Mouse (Mus musculus): ENCODE data around the gene Dcaf12. TPM values are rescaled to one million over a fixed set of nuclear protein-coding genes. Genes with fewer than 3 reads are reported as not detected.

Gene Dcaf12
- polyA plus RNA-seq, 1 experiment = 21.1 TPM

DNA sequence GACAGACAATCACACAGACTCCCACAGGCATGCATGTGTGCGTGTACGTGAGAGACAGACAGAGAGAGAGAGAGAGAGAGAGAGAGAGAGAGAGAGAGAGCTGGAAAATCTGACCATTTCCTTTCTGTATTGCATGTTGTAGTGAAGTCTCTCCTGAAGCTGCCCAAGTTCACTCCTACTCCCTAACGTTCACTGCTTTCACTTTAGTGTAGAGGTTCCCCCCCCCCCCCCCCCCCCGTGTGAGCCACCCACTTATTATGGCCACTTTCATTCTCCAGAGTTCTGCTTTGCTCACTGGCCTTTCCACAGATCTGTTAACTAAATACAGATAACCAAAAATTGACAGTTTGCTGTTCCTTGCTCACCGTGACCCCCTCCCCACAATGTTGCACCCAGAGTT, 33.1 kb upstream of the Dcaf12 start:
- H3K36me3 ChIP-seq (replicated peaks; ENCODE audit: low read length) = peaks cover 12% of the 10 kb centered on the region
- H3K4me1 ChIP-seq = peaks cover 38% of the 10 kb centered on the region
- H3K9me3 ChIP-seq = no peaks in the 10 kb centered on the region
- peak overlapping the region; percentile 97 for H3K4me3 ChIP-seq (replicated peaks)
- TF ChIP-seq GATA1 (IDR thresholded peaks at IDR 0.05; ENCODE audit: borderline replicate concordance, low read length) (no peak), FLI1 (IDR thresholded peaks at IDR 0.05; ENCODE audit: low read length) (no peak)
- H3K27me3 ChIP-seq (replicated peaks) = no peaks in the 10 kb centered on the region

DNA sequence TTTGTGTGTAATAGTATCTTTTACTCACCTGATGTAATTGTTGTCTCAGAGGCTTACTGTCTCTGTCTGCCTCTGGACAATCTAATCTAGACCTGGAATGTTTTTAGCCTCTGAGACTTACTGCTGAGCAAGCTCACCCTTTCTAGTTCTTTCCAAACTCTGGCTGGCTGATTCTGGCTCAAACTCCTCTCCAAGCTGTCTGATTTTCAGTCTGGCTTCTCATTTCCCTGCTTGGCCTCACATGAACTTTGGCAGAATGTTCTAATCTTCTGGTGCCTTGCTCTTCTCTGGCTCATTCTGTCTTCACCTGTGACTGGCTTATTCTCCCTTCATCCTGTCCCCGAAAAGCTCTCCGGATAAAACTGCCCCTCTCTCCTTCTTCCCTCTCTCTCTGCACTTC, 31.3 kb upstream of the Dcaf12 start:
- H3K27me3 ChIP-seq (replicated peaks) = no peaks in the 10 kb centered on the region
- peaks cover 31% of the 10 kb centered on the region for H3K4me1 ChIP-seq
- peaks cover 2% of the 10 kb centered on the region for H3K36me3 ChIP-seq (replicated peaks; ENCODE audit: low read length)
- H3K4me3 ChIP-seq (replicated peaks) = no peak overlapping the region
- no peaks in the 10 kb centered on the region for H3K9me3 ChIP-seq
- no peak for TF ChIP-seq GATA1 (IDR thresholded peaks at IDR 0.05; ENCODE audit: borderline replicate concordance, low read length)
- no peak for TF ChIP-seq FLI1 (IDR thresholded peaks at IDR 0.05; ENCODE audit: low read length)

DNA sequence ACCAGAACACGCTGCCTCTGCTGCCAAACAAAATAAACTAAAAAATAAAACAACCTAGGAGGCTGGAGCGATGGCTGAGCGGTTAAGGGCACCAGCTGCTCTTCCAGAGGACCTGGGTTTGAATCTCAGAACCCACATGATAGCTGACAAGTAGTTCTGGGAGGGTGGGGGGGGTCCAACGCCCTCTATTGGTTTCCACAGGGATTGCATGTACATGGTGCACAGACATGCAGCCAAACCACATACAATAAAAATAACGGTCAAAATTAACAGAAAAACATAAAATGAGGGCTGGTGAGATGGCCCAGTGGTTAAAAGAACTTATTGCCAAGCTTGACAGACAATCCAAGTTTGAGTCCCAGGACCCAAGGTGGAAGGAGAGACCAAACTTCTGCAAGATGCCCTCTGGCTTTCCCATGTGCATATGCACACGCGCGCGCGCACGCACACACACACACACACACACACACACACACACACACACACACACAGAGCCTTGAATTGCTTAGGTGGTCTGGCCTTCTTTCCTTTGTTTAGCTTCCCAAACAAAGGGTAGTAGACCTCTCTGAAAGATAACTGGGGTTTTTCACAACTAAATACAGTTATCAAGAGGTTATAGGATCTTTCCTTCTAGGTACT, 26.3 kb upstream of the Dcaf12 start:
- H3K4me1 ChIP-seq = peaks cover 7% of the 10 kb centered on the region
- no peaks in the 10 kb centered on the region for H3K27me3 ChIP-seq (replicated peaks)
- H3K9me3 ChIP-seq = no peaks in the 10 kb centered on the region
- TF ChIP-seq GATA1 (IDR thresholded peaks at IDR 0.05; ENCODE audit: borderline replicate concordance, low read length) (no peak), FLI1 (IDR thresholded peaks at IDR 0.05; ENCODE audit: low read length) (no peak)
- H3K4me3 ChIP-seq (replicated peaks) = no peak overlapping the region
- no peaks in the 10 kb centered on the region for H3K36me3 ChIP-seq (replicated peaks; ENCODE audit: low read length)

DNA sequence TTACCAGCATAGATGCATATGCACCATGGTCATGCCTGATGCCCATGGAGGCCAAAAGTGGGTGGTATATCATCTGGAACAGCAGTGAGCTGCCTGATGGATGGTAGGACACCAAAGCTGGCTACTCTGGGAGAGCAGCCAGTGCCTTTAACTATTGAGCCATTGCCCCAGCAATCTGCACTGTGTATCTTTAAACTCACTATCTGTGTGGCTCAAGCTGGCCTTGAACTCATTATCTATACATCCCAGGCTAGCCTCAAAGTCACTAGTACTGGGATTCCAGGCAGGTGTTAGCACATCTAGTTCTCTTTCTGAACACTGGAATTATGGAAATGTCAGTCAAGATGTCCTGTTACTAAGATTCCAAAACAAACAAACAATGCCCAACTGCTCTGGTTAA, 21.9 kb upstream of the Dcaf12 start:
- no peak overlapping the region for H3K4me3 ChIP-seq (replicated peaks)
- H3K27me3 ChIP-seq (replicated peaks) = no peaks in the 10 kb centered on the region
- no peaks in the 10 kb centered on the region for H3K9me3 ChIP-seq
- H3K36me3 ChIP-seq (replicated peaks; ENCODE audit: low read length) = no peaks in the 10 kb centered on the region
- TF ChIP-seq FLI1 (IDR thresholded peaks at IDR 0.05; ENCODE audit: low read length) = no peak
- TF ChIP-seq GATA1 (IDR thresholded peaks at IDR 0.05; ENCODE audit: borderline replicate concordance, low read length) = no peak
- H3K4me1 ChIP-seq = peaks cover 19% of the 10 kb centered on the region

DNA sequence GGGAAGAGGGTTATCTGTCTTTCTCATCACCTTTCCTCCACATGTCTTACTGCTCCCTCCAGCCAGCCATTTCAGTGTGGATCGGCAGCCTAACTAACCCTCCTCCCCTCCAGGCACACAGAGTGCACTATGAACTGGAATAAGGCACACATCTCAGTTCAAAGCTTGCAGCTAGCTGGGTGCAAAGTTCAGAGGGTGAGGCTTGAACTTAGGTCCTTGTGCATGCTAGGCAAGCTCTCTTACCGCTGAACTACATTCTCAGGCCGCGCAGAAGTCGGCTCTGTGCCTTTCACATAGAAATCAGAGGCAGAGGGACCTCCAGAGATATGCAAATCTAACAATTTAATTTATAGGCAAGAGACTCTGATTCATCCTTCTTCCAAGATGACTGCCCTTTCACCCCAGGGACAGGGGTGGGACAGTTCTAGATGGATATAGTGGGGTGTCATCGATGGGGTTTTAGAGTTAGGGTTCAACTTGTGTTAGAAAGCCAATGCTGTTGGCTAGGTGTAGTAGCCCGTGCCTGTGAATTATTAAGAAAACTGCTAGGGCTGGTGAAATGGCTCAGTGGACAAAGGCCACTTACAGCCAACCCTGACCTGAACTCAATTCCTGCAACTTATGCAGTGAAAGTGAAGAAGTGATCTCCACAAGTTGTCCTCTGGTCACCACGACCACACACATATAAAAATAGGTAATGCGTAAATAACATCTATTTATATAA, 17.2 kb upstream of the Dcaf12 start:
- Histone ChIP-seq H3K4me3 (replicated peaks) (peak overlapping the region; percentile 48), H3K9me3 (peaks cover 5% of the 10 kb centered on the region; the same call in 1 of the 2 replicates), H3K27me3 (replicated peaks) (no peaks in the 10 kb centered on the region), H3K36me3 (replicated peaks; ENCODE audit: low read length) (peaks cover 4% of the 10 kb centered on the region), H3K4me1 (peaks cover 60% of the 10 kb centered on the region)
- TF ChIP-seq GATA1 (IDR thresholded peaks at IDR 0.05; ENCODE audit: borderline replicate concordance, low read length) (no peak), FLI1 (IDR thresholded peaks at IDR 0.05; ENCODE audit: low read length) (no peak)

DNA sequence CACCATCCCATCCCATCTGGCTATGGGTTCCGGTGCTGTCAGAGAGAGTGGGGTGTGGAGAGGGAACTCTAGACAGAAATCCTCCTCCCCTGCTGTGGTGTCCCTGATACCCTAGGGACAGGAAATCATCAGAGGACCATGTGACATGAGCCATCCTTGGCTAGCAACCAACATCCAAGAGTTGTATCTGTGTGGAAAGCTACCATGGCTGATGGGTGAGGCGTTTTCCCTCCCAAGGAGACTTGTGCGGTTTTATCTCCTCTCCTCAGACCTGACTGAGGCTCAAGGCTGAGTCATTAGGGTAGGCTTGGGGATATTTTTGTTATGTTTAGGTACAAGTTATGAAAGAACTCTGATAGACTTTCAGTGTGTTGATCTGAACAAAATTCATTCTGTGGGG, 16.4 kb upstream of the Dcaf12 start:
- peaks cover 62% of the 10 kb centered on the region for H3K4me1 ChIP-seq

DNA sequence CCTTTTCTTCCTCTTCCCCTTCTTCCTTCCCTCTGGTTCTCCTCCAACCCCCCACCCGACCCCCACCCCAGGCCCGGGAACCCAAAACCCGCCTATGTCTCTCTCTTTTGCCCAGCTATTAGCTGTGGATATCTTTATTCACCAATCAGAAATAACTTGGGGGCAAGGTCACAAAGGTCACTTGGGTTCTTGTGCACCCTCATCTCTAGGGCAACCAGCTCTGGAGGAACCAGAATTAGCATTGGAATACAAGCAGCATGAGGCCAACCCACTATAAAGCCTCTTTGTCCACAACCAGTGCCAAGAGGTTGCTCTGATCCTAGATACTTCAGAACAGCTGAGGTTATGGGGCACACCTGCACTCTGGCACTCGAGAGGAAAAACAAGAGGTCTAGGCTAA, 14.8 kb upstream of the Dcaf12 start:
- peaks cover 5% of the 10 kb centered on the region; the same call in 1 of the 2 replicates for H3K9me3 ChIP-seq
- H3K4me1 ChIP-seq = peaks cover 72% of the 10 kb centered on the region
- H3K4me3 ChIP-seq (replicated peaks) = peak overlapping the region; percentile 59
- TF ChIP-seq GATA1 (IDR thresholded peaks at IDR 0.05; ENCODE audit: borderline replicate concordance, low read length) (no peak), FLI1 (IDR thresholded peaks at IDR 0.05; ENCODE audit: low read length) (no peak)
- H3K36me3 ChIP-seq (replicated peaks; ENCODE audit: low read length) = peaks cover 10% of the 10 kb centered on the region
- no peaks in the 10 kb centered on the region for H3K27me3 ChIP-seq (replicated peaks)

More for the DNA sequence above, 16.4 kb upstream of the Dcaf12 start:
- Histone ChIP-seq H3K27me3 (replicated peaks) (no peaks in the 10 kb centered on the region), H3K4me3 (replicated peaks) (peak overlapping the region; percentile 85), H3K36me3 (replicated peaks; ENCODE audit: low read length) (peaks cover 4% of the 10 kb centered on the region), H3K9me3 (peaks cover 5% of the 10 kb centered on the region; the same call in 1 of the 2 replicates)
- TF ChIP-seq FLI1 (IDR thresholded peaks at IDR 0.05; ENCODE audit: low read length) (no peak), GATA1 (IDR thresholded peaks at IDR 0.05; ENCODE audit: borderline replicate concordance, low read length) (peak; percentile 42; the same call in 1 of the 3 replicates)

DNA sequence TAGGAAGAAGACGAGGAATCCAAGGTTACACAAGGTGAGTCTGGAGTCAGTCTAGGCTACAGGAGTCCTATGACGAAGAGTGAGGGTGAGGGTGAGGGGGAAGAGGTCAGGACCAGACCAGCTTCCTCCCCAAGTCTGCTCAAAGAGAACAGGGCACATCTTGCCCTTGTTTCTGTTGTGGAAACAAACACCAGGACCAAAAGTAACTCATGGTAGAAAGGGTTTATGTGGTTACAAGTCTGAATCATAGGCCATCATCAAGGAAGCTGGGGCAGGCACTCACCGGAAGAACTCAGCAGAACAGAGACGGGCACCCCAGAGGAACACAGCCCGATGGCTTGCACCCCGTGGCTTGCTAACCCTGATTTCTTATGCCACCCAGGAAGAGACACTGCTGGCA, 12.2 kb upstream of the Dcaf12 start:
- peaks cover 72% of the 10 kb centered on the region for H3K4me1 ChIP-seq
- TF ChIP-seq FLI1 (IDR thresholded peaks at IDR 0.05; ENCODE audit: low read length) = no peak
- no peak for TF ChIP-seq GATA1 (IDR thresholded peaks at IDR 0.05; ENCODE audit: borderline replicate concordance, low read length)

DNA sequence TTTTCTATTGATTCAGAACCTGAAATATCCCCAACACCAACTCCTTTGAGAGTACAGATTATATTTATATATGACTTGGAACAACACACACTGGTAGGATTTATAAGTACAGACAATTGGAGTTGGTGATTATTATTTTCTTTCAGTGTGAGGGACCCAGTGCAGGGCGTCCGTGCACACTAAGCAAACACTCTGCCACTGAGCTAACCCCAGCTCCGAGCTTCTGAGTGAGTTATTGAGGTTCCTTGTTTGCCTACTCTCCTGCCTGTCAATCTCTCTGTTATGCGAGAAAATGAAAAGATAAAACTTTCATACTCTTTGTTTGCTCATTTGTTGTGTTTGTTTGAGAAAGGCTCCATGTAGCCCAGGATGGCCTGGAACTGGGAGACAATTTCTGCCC, 6.3 kb upstream of the Dcaf12 start:
- Histone ChIP-seq H3K9me3 (no peaks in the 10 kb centered on the region), H3K4me1 (peaks cover 53% of the 10 kb centered on the region), H3K4me3 (replicated peaks) (no peak overlapping the region), H3K27me3 (replicated peaks) (no peaks in the 10 kb centered on the region), H3K36me3 (replicated peaks; ENCODE audit: low read length) (peaks cover 5% of the 10 kb centered on the region)
- TF ChIP-seq GATA1 (IDR thresholded peaks at IDR 0.05; ENCODE audit: borderline replicate concordance, low read length) = no peak
- no peak for TF ChIP-seq FLI1 (IDR thresholded peaks at IDR 0.05; ENCODE audit: low read length)

More for the DNA sequence above, 12.2 kb upstream of the Dcaf12 start:
- peaks cover 10% of the 10 kb centered on the region for H3K36me3 ChIP-seq (replicated peaks; ENCODE audit: low read length)
- H3K4me3 ChIP-seq (replicated peaks) = no peak overlapping the region
- H3K9me3 ChIP-seq = peaks cover 5% of the 10 kb centered on the region; the same call in 1 of the 2 replicates
- no peaks in the 10 kb centered on the region for H3K27me3 ChIP-seq (replicated peaks)

DNA sequence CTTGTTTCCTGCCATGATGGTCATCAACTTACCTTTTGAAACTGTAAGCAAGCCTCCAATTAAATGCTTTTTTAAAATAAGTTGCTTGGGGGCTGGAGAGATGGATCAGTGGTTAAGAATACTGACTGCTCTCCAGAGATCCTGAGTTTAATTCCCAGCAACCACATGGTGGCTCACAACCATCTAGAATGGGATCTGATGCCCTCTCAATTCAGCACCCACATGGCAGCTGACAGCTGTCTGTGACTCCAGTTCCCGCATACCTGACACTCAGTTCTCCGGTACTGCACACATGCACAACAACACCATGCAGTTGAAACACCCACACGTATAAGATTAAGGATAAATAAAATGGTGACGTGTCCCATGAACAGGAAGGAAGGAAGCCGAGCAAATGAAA, 3.6 kb upstream of the Dcaf12 start:
- peaks cover 54% of the 10 kb centered on the region for H3K4me1 ChIP-seq
- no peak for TF ChIP-seq GATA1 (IDR thresholded peaks at IDR 0.05; ENCODE audit: borderline replicate concordance, low read length)
- no peak for TF ChIP-seq FLI1 (IDR thresholded peaks at IDR 0.05; ENCODE audit: low read length)
- peaks cover 1% of the 10 kb centered on the region for H3K36me3 ChIP-seq (replicated peaks; ENCODE audit: low read length)
- no peaks in the 10 kb centered on the region for H3K9me3 ChIP-seq
- H3K4me3 ChIP-seq (replicated peaks) = no peak overlapping the region
- H3K27me3 ChIP-seq (replicated peaks) = no peaks in the 10 kb centered on the region
